Mouse (Mus musculus) urinary bladder, postnatal 14 days (tissue): ENCODE data around the gene Cfap70.

Experiments used
- DNase-seq: peaks from one replicate; pipeline ENCODE4 v3.0.0; 2021; ENCODE audit warnings: low spot score

The Cfap70 gene

DNA sequence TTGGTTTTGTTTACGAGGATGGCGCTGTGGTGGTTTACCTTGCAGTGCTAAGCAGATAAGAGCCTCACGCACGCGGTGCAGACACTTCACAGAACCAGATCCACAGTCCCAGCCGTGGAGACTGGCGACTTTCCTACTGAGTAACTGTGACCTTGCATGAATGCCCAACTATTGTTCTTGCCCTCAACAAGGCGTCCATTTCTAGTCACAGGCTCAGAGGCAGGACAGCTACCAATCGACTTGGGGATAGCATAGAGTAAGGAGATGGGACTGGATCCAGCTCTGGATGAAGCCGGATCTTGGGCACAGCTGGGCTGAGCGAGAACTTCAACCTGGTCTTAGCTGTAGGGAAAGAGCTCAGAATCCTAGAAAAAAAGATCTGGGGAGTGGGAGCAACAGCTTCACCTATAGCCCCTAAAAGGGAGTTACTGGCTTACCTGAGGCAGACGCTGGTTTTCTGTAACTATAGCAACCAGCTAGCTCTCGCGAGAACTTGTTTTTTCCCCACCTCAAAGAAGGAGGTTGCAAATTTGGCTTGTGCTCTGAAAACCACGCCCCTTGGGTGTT is at the start of gene Cfap70:
Cfap70 (minus strand) TSS at position 462 of the 567 bp plus-strand sequence.
- DNase-seq = peak; percentile 80

DNA sequence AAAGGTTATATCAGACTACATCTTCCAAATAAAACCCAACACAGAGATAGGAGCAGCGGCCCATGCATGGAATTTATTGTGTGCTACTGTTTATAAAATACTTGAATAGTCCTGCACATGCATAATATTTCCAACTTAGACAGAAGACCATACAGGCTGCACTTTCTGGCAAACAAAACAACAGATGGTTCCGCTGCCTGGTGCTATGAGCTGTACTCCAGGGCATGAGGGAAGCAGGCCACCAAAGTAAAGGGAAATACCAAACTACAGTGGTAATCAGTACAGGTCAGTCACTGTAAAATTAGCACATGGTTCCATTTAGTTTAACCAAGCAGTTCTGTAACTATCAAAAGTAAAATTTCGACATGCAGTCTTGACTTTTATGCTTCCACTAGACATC is 48.0 kb upstream of the Cfap70 start:
- DNase-seq = no peak

DNA sequence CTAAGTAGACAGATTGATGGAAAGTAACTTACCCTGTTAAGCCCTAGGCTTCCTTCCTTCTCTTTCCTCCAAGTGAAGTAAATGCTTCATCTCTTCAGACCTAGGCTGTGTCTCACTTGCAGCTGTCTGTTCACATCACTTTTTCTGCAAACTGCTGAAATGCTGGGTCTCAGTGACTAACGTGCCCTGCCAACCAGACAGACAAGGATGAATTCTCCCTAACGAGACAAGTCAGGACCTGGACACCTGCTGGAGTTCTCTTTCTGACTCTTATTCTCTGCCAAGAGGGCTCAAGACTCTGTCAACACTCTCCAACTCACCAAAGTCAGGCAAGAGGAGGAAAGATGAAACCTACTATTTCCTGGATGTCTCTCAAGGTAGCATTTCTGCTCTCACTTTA is 44.6 kb upstream of the Cfap70 start, which contains the start of gene Mss51:
Mss51 (minus strand) TSS at position 299 of the 400 bp plus-strand sequence.
- DNase-seq = no peak

DNA sequence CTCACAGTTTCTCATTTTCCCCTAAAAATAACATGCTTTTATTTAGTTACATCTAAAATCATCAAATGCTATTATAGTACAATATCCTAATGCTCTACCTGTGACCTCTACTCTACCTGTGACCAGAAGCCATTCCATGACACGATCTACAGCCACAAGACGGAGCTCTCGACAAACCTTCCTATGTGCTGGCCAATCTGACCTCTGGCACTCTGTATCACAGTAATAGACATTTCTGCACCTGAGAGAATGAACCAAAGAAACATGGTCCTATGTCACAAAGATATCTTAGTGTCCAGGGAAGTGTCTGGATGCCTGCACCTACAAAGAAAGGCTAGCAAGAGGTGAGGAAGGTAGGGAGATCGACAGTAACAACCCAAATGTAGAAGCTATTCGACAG is 34.0 kb upstream of the Cfap70 start:
- DNase-seq = no peak

DNA sequence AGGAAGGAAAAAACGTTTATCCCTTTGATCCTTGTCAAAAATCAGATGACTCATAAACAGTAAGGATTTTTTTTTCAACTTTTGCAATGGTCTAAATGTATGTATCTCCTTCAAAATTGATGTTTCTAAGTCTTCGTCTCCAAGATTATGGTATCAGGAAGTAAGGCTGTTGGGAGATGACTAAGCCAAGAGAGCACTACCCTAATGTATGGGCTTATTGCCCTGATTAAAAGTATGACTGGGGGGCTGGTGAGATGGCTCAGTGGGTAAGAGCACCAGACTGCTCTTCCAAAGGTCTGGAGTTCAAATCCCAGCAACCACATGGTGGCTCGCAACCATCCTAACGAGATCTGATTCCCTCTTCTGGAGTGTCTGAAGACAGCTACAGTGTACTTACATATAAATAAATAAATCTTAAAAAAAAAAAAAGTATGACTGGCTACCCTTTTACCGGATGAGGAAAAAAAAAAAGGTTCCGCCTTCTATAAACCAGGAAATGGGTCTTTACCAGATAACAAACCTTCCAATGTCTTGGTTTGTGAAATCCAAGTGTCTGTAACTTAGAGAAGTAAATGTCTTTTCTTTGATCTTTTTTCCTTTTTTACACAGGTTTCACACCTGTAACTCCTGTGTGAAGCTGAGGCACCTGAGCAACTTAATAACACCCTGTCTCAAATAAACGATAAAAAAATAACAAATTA is 30.2 kb upstream of the Cfap70 start:
- DNase-seq = no peak

DNA sequence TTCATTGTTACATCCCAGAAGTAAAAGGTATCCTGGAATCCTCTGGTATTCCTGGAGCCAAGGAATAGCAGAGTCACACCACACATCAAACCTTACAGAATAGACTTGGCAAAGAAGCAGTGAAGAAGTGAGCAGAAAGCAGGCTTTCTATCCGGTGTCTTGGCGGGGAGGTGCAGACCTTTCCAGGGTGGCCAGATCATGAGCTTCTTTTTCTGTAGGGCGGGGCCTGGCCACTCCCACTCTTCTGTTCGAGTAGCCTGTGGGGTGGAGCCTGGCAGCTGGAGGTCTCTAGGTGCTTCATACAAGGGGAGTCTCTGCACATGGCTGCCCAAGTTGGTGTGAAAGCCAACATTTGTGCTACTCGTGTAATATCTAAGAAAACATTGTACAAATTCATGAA is 29.2 kb upstream of the Cfap70 start:
- no peak for DNase-seq

DNA sequence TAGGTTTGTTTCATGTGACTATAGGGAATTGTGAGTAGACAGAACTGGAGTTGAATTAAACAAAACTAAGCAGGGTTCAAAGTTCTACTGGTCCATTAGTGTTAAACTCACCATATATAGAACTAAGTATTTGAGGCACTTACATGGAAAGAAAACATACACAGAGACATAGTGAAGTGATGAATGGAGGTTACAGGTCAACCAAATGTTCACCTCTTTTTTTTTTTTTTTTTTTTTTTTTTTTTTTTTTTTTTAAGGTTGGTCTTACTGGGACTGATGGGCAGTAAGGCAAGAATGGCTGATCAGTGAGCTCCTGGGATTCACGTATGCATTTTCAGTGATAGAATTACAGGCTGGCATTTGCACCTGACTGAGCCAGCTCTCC is 28.2 kb upstream of the Cfap70 start:
- no peak for DNase-seq

DNA sequence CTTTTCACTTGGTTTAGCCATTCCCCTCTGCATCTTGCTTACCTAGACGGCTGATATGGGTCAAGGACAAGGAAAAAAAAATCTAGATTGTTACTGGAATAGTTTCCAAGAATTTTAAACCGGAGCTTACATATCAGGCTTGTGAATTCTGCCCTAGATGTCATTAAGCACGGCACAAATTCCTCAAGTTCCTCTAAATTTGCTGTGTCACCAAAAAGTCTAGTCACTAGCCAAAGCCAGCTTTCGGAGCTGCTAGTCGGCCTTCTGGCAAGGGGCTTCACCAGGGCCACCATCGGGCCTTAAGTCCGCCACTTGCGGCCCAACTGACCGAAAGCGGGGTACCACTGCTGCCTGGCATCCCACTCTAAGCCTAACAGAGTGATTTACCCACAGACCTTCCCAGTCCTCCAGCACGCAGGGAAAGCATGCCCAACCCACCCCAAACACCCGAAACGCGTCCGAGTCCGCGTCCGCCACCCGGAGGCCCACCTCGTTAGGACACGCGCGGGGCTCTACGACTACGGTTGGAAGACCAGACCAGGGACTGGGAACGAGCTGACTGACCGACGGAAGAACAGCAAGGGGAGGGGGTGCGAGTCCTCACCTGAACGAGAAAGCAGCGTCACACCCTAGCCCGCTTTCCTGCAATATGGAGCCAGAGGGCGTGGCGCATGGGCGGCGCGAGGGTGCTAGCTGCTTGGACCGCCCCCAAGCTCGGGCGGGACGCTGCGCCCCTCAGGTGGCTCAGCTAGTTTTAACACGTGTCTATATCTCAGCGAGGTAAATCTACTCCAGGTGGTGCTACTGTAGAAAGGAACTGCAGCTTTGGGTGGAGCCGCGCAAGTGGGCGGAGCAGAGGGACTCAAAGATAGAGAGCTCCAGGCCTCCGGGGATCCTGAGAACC is 27.5 kb upstream of the Cfap70 start, which contains the start of gene Anxa7:
Anxa7 (minus strand) TSS at position 843 of the 904 bp plus-strand sequence.
- DNase-seq = peak; percentile 88

DNA sequence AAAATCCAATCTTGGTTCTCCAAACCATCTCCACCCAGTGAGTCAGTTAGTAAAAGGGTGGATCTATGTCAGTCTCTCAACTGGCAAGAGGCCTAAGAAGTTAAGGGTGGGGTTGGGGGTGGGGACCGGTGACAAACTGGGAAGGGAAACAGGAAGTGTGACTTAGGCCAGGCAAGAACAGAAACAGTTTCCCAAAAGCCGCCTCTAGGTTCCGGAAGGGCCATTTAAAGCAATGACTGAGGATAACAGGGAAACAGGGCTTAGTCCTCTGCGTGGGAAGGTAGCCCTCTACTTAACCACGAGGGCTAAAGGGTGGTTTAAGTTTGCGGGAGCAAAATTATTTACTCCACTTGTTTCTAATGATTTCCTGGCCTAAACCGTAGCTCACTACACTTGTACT is 26.8 kb upstream of the Cfap70 start:
- peak; percentile 58 for DNase-seq

DNA sequence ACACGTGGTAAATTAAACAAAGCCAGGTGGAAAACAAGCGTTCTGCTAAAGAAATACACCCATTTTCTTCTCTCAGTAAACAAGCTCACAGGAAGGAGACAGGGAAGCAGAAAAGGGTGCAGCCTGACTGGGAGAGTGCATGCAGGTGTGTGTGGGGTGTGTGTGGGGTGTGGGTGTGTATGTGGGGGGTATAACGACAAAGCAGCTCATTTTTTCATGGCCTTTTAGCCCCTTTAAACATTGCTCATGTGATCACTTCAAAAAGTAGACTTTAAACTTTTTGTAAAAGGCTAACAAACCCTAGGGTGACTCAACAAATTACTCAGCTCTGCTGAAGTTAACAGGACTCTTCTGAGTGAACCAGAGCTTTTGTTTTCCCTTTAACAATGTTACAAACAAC is 26.4 kb upstream of the Cfap70 start:
- no peak for DNase-seq

DNA sequence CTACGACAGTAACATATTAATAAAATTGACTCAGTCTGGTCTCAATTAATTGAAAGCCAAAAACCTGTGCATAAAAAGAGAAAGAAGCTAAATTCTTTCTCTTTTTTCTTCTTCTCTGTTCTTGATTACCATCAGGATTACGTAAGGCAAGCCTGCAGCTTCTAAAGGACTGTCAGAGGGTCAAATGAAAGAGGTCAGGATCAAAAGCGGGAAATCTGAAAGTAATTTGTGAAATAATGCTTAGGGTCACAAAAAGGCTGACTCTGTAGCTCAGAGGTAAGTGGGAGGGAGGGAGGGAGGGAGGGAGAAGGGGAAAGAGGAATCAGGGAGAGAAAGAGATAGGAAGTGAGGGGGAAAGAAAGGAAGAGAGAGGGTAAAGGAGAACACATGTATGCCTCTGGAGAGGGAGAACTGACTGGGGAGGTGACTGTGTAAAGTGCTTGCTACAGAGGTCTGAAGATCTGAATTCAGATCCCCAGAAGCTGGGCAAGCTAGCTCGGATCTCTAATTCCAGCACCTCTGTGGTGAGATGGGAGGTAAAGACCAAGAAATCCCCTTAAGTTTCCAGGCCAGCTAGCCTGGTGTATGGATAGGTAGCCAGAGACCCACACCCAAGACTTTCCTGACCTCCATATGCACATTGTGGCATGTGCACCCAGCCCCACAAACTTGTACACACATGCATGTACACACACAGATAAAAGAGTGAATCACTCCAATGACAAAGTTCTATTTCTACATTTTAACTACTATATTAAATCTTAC is 25.4 kb upstream of the Cfap70 start:
- no peak for DNase-seq

DNA sequence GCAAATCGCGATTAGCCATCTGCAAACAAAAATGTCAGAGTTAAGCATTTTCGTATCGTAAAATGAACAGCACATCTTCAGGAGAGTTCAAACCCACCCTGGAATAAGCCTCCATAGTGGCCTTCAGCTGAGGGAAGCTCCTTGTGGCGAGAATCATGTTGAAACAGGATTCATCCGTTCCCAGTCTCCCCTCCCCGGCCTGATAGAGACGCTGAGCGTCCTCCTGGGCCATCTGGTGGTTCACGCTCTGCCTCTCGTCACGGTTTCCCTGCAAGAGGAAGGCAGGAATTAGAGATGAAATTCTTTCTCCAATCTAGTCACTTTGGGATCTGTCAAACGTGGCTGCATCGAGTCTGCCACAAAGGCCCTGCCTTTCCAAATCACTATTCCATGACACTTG is 8.2 kb upstream of the Cfap70 start:
- DNase-seq = no peak

DNA sequence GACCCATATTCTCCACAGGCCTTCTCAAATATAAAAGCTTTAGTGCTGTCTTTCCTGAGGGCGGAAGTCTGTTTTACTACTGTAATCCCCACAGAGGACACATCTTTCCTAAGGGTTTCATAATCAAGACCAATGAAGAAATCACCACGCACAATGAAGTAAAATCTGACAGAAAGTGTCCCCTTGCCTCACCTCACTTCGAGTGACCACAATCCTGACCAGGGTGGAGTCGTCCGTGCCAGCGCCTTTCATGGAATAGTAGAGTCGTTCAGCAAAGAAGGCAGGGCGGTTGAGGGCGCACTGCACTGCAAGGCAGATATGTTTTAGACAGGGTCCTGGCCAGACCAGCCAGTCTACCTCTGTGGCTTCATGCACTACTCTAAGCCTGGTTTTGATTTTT is 6.4 kb upstream of the Cfap70 start:
- no peak for DNase-seq

DNA sequence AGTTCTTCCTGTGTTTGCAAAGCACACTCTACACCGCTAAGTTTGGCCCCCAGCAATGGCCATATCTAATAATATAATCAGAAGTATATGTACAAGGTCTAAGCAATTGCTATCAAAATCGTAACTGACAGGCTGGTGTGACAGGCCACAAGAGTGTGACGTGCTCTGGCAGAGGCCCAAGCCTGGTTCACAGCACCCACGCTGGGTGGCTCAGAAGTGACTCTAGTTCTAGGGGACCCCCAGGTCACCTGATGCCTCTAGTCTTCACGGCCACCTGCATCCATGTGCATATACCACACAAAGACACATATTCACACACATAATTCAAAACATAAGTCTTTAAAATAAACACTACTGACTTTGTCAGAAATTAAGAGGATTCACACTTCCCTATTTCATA is 903 bp upstream of the Cfap70 start:
- DNase-seq = no peak

DNA sequence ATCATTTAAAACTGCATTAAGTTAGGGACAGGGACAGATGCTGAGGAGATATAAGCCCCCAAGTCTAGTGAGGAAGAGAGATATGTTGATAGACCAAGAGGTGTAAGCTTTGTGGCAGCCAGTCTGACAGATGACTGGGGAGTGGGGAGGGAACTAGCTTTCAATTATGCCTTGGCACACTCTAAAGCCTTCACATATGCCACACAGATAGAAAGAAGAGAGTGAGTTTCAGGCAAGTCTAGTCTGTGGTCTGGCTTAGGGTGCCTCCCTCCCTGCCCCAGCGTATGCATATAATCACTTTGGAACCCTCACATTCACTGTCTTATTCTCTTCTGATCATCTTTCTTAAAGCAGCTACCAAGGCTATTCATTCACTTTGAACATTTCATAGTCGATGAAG is 724 bp downstream of the Cfap70 start:
- no peak for DNase-seq

DNA sequence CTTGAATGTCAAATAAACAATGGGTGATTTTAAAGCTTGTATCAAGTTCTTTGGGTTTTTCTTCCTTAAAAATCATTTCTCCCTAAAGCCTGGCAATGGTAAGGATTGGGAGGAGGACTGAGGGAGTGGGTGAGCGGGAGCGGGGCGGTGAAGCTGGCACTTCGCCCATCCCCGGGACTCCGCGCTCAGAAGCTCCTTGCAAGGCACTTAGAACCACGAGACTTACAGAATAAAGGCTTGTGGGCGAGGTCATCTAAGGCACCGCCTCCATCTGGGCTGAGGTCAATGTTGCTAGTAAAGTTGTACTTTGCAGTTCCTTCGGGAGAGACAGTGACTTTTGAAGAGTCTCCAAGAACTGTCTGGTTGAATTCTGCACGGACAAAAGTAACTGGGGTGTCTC is 4.8 kb downstream of the Cfap70 start:
- no peak for DNase-seq

DNA sequence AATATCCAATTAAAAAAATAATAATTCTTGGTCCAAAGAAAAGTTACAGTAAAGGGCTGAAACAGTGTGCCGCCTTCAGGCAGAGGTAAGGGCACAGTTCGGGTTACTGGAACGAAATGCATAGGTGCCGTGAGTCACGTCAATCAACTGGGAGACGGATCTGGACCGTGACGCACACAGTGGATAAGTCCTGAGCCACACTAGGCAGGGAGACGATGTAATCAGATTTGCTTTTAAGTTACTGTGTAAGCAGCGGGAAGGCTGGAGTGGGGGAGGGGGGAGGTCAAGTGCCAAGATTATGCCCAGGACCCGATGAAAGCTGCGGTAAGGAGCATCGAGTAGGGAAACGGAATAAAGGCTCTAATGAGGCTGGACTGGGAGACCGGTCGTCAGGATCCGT is 9.8 kb downstream of the Cfap70 start:
- no peak for DNase-seq

DNA sequence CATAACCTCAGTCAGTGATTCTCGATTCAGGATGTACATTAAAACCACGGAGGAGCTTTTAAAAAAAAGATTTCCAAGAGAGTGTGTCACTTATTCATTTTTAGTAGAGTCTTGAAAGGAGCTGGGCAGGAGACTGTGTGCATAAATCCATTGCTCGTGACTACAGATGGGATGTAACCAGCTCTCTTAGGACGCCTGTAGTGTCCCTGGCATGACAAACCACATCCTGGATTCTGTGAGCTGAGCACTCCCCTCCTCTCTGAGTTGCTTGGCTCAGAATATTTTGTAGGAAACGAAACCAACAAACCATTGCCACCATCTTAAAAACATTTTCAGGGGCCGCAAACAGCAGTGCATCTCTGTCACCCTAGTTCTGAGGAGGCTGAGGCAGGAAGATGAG is 15.1 kb downstream of the Cfap70 start:
- no peak for DNase-seq

DNA sequence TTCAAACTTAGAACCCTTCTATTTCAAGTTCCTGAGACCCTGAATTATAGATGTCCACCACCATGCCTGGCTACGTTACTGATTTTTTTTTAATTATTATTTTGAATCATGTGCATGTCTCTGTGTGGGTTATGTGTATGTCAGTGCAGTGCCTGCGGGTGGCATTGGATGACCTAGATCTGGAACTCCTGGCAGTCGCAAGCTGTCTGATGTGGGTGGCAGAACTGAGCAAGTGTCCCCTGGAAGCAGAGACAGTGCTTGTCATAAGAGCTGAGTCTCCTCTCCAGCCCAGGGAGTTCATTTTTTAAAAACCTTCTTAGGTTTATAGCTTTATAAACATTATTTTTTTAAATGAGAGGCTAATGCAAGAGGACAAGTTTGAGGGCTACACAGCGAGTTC is 19.6 kb downstream of the Cfap70 start:
- DNase-seq = no peak

DNA sequence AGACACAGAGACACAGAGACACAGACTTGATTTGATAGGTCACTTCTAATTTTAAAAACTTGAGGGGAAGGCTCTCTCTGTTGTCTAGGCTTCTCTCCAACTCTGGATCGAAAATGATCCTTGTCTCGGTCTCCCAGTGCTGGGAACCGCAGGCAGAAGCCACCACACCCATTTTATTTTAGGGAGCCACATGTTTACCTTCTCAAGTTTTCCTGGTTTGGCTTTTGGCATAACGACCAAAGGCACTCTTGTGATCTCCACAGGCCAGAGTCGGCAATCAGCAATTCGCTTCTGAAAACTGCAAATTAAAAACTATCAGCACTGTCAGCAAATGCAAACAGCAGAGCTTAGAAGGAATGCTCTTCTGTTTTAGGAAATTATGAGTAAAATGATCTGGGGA is 20.3 kb downstream of the Cfap70 start:
- DNase-seq = no peak

DNA sequence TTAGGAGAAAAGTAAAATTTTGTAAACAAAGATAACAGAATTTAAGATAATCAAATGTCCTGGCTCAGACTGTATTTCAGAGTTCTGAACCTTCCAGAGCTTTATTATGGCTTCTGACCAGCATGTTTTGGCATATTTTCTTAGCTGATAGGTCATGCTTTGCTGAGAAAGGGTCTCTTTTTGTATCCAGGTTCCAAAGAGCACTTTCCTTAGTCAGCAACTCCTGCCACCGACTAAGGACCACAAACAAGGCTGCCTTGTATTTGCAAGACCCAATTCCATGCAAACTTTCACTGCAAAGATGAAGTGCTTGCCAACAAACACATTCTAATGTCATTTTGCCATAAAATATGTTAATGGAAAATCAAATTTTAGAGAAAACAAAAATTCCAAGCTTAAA is 22.2 kb downstream of the Cfap70 start:
- no peak for DNase-seq

DNA sequence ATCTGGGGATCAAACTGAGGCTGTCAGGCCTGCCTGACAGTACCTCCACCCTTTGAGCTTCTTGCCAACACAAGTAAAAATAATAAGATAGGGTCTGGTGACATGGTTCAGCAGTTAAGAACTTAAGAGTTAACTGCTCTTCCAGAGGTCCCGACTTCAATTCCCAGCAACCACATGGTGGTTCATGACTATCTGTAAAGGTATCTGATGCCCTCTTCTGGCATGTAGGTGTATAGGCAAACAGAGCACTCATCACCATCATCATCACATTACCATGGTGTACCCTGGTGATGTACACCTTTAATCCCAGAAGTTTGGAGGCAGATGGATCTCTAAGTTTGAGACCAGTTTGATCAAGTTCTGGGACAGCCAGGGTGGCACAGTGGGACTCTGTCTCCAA is 23.4 kb downstream of the Cfap70 start:
- no peak for DNase-seq
